Mouse (Mus musculus): Measurements from ENCODE around the gene Plekhh2.

DNA sequence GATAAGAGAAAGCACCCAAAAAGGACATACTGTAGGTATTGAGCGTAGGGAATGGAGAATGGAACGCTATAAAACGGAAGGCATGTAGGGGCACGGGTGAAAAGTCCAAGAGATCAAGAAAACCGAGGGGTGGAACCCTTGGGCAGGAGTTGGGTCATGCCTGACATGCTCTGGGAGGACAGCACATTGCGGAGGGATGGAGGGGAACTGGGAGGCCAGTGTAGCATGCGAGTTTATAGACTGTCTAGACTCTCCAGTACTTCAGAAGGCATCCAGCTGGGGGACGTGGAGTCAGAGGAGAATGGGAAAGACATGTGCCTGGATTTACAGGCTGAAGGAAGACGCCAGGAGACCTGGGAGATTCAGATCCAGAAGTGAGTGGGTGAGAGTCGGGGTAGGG, 68.1 kb downstream of the Plekhh2 start:
- TF ChIP-seq CTCF (conservative IDR thresholded peaks at IDR 0.05; ENCODE audit: insufficient read depth, insufficient read length, low read depth, low read length) (no peak), POLR2A (IDR thresholded peaks at IDR 0.05; ENCODE audit: low read depth, low read length) (no peak)
